Mouse (Mus musculus) kidney, postnatal 25 days (tissue): ENCODE results near the gene Tmem221.

ENCODE experiments used
- DNase-seq, 2 experiments: peaks; one replicate each; pipeline ENCODE4 v3.0.0; 2021; ENCODE audit warnings: mixed read lengths in 2 of 2

The Tmem221 gene

DNA sequence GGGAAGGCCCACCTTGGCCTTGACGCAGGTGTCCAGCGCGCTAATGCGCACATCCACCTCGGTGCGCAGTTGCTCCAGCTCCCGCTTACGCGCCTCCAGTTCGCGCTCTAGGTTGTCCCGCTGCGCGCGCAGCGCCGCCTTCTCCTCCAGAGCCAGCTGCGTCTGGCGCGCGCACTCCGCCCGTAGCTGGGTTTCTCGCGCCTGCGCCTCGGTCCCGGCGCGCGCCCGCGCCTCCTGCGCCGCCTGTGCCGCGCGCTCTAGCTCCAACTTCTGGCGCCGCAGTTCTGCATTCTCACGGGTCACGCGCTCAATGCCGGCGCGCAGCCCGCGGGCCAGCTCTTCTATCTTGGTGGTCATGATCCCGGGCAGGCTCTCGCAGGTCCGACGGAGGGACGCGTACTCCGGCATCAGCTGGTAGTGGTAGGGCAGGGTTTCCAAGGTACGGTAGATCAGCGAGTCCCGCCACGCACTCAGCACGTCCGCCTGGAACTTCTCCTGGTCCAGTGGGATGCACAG is 51.0 kb downstream of the Tmem221 start:
- peak; percentile 78 to 89 for DNase-seq

DNA sequence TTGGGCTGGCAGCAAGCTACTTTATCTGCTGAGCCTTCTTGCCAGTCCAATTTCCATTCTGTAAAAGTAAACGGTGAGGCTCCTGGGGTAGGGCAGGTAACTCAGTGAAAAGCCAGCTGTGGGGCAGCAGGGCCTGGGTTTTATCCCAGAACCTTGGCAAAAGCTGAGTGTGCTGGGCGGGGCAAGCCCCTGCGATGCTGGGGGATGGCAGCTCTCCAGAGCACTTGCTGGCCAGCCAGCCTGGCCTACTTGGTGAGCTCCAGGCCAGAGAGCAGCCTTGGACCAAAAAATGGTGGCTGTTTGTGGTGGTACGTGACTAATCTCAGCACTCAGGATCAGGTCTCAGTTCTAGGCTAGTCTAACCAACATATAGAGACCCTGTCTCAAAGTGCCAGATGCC is 52.7 kb downstream of the Tmem221 start:
- DNase-seq, result peak in 1 of 2 experiments; percentile 48

DNA sequence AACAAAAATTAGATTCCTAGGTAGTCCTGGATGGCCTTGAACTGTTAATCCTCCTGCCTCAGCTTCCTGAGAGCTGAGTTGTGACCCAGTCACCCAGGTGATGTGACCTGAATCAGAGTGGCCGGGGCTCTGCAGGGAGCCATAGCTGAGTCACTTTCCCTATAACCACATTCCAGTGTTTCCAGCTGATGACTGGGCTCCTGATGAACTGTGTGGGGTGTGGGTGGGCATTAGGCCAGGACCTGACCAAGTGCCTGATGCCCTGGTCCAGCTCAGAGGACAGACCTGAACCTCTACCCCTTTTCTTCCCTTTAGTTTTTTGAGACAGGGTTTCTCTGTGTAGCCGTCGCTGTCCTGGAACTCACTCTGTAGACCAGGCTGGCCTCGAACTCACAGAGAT is 53.3 kb downstream of the Tmem221 start:
- DNase-seq, result no peak

DNA sequence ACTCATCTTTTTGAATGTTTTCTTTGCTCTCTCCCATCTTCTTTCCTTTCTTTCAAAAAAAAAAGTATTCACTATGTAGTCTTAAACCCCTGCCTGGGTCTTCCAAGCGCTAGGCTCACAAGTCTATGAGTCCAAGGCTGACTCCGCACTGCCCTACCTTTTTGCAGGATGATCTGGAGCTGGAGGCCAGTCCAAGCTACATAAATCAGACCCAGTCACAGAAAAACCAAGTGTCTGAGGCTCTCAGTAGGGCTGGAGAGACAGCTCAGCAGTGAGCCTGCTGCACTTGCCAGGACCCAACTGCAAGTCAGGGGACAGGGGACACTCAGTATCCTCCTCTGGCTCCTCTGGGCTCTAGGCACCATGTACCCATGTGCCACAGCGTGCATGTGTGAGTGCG is 54.3 kb downstream of the Tmem221 start:
- DNase-seq, result no peak
